Mouse (Mus musculus) limb, embryonic 11.5 days (tissue): ENCODE data around the gene Jam3. TPM values are rescaled to one million over a fixed set of nuclear protein-coding genes. Genes with fewer than 3 reads are reported as not detected.

ENCODE experiments used
- ATAC-seq: fragments of 200-750 bp; cut with Nextera tagmentation; 2 replicates; pipeline ENCODE4 v1.8.0; 2017; ENCODE audit warnings: low read depth; ENCODE audit not compliant: insufficient number of reproducible peaks, low FRiP score, low TSS enrichment
- DNase-seq: peaks from one replicate; pipeline ENCODE4 v3.0.0-alpha.2; 2015; ENCODE audit warnings: low spot score
- H3K27ac ChIP-seq: fragments of 300-500 bp; sonication (generic); replicated peaks from 2 replicates; pipeline ENCODE4 v1.5.1; 2014; ENCODE audit warnings: low read depth, mild to moderate bottlenecking, low read length
- H3K27me3 ChIP-seq: fragments of 300-500 bp; sonication (generic); 2 replicates; pipeline ENCODE4 v1.6.1; 2014; ENCODE audit warnings: mild to moderate bottlenecking, low read length, mixed read lengths; ENCODE audit not compliant: control insufficient read depth, insufficient read depth
- H3K36me3 ChIP-seq: fragments of 300-500 bp; sonication (generic); 2 replicates; pipeline ENCODE4 v1.6.1; 2014; ENCODE audit warnings: mild to moderate bottlenecking, low read length, moderate library complexity, mixed read lengths; ENCODE audit not compliant: control insufficient read depth, insufficient read depth
- H3K4me1 ChIP-seq: fragments of 300-500 bp; sonication (generic); 2 replicates; pipeline ENCODE4 v1.6.1; 2014; ENCODE audit warnings: low read length, mixed read lengths; ENCODE audit not compliant: control insufficient read depth, insufficient read depth
- H3K4me2 ChIP-seq: fragments of 300-500 bp; sonication (generic); 2 replicates; pipeline ENCODE4 v1.6.1; 2014; ENCODE audit warnings: low read depth, mild to moderate bottlenecking, moderate library complexity; ENCODE audit not compliant: severe bottlenecking
- H3K4me3 ChIP-seq: fragments of 300-500 bp; sonication (generic); 2 replicates; pipeline ENCODE4 v1.5.1; 2014; ENCODE audit warnings: low read depth, low read length
- H3K9ac ChIP-seq: fragments of 300-500 bp; sonication (generic); 2 replicates; pipeline ENCODE4 v1.6.1; 2014; ENCODE audit warnings: mild to moderate bottlenecking, low read length
- H3K9me3 ChIP-seq: fragments of 300-500 bp; sonication (generic); 2 replicates; pipeline ENCODE4 v1.6.1; 2016; ENCODE audit warnings: low read length; ENCODE audit not compliant: control insufficient read depth
- WGBS: fragments of 180-500 bp; shearing (Covaris S2); extraction: QIAGEN DNeasy Blood & Tissue Kit; methylation state at CpG from one replicate; pipeline ENCODE4 v1.1.7; 2014; 5-methylcytosine and 5-hydroxymethylcytosine counted together
- polyA plus RNA-seq: library from polyadenylated mRNA; unstranded; fragments of >200 nt; fragmentation: Nextera tagmentation; extraction: Ambion mirVana; gene quantifications from 2 replicates; pipeline ENCODE4 v1.2.1, GENCODE M21; 2014

Jam3 gene
- polyA plus RNA-seq, 1 experiment from 2014 or later, result 121 TPM

- WGBS, result 0% methylated on average over 2 of the region's 2 CpGs
- no peak overlapping the region for H3K9ac ChIP-seq
- H3K4me3 ChIP-seq, result no peak overlapping the region
- no peaks in the 10 kb centered on the region for H3K36me3 ChIP-seq
- no peak overlapping the region for H3K4me2 ChIP-seq
- no peak overlapping the region for H3K27ac ChIP-seq
- ATAC-seq (no peak; the same call in 1 of the 2 replicates), DNase-seq (peak; percentile 62)
- no peaks in the 10 kb centered on the region for H3K27me3 ChIP-seq
- no peaks in the 10 kb centered on the region for H3K9me3 ChIP-seq
- H3K4me1 ChIP-seq, result peaks cover 4% of the 10 kb centered on the region; the same call in 1 of the 2 replicates
These were observed 20.9 kb upstream of the Jam3 start for GRCm38 (mm10) chr9:27176154-27176553.

- H3K9ac ChIP-seq, result no peak overlapping the region
- no peaks in the 10 kb centered on the region for H3K9me3 ChIP-seq
- WGBS, result 85% methylated on average over 6 of the region's 6 CpGs
- ATAC-seq (no peak), DNase-seq (no peak)
- H3K4me1 ChIP-seq, result peaks cover 4% of the 10 kb centered on the region; the same call in 1 of the 2 replicates
- H3K4me3 ChIP-seq, result no peak overlapping the region
- H3K36me3 ChIP-seq, result no peaks in the 10 kb centered on the region
- no peak overlapping the region for H3K27ac ChIP-seq
- no peaks in the 10 kb centered on the region for H3K27me3 ChIP-seq
- no peak overlapping the region for H3K4me2 ChIP-seq
These were observed 20.5 kb upstream of the Jam3 start for GRCm38 (mm10) chr9:27175682-27176081.

DNA sequence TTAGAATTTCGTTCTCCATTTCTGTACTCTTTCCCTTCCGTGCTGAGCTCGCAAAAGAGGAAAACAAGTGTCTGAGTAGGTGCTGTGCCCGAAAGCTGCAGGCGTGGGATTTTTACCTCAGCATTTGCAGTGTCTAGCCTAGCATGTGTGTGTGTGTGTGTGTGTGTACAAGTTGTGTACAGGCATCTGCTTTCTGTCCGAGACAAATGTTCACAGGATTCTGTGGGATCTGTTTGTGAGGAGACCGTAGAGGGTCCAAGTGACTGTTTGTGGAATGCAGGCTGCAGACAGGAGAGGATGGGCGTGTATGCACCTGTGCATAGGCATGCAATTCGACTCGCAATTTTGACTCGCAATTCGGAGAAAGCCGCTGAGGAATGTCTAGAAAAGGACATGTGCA lies 20.0 kb upstream of the Jam3 start:
- DNase-seq (no peak), ATAC-seq (no peak)
- no peak overlapping the region for H3K4me2 ChIP-seq
- no peak overlapping the region for H3K27ac ChIP-seq
- no peaks in the 10 kb centered on the region for H3K27me3 ChIP-seq
- H3K9ac ChIP-seq, result no peak overlapping the region
- no peak overlapping the region for H3K4me3 ChIP-seq
- H3K36me3 ChIP-seq, result no peaks in the 10 kb centered on the region
- H3K9me3 ChIP-seq, result no peaks in the 10 kb centered on the region
- WGBS, result 78% methylated on average over 13 of the region's 13 CpGs
- peaks cover 4% of the 10 kb centered on the region; the same call in 1 of the 2 replicates for H3K4me1 ChIP-seq

DNA sequence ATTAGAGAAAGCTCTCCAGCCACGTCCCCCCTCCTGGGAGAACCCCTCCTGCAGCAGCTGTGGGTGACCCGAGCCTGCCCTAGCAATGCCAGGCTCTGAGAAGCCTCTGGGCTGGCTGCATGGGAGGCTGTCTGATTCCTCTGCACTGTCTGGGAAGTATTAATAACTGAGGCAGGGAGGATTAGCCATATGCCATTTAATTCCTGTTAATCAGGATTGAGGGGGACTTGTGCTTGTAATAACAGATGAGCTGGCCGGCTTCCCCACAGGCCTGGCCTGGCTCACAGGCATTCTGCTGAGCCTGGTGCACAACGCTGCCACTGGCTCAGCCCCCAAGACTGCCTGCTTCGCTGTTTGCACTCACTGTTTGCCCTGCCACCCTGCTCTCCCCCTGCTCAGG lies 18.9 kb upstream of the Jam3 start:
- no peak overlapping the region for H3K9ac ChIP-seq
- no peak overlapping the region for H3K4me2 ChIP-seq
- ATAC-seq (no peak; the same call in 1 of the 2 replicates), DNase-seq (no peak)
- peaks cover 4% of the 10 kb centered on the region; the same call in 1 of the 2 replicates for H3K4me1 ChIP-seq
- no peaks in the 10 kb centered on the region for H3K9me3 ChIP-seq
- H3K27ac ChIP-seq, result no peak overlapping the region
- H3K4me3 ChIP-seq, result no peak overlapping the region
- no peaks in the 10 kb centered on the region for H3K36me3 ChIP-seq
- 39% methylated on average over 5 of the region's 5 CpGs for WGBS
- H3K27me3 ChIP-seq, result no peaks in the 10 kb centered on the region

GRCm38 (mm10) chr9:27173646-27174045 lies 18.4 kb upstream of the Jam3 start:
- 73% methylated on average over 2 of the region's 2 CpGs for WGBS
- H3K4me2 ChIP-seq, result no peak overlapping the region
- ATAC-seq (no peak), DNase-seq (no peak)
- no peak overlapping the region for H3K4me3 ChIP-seq
- H3K27ac ChIP-seq, result no peak overlapping the region
- no peak overlapping the region for H3K9ac ChIP-seq
- peaks cover 4% of the 10 kb centered on the region; the same call in 1 of the 2 replicates for H3K4me1 ChIP-seq
- H3K36me3 ChIP-seq, result no peaks in the 10 kb centered on the region
- H3K9me3 ChIP-seq, result no peaks in the 10 kb centered on the region
- H3K27me3 ChIP-seq, result no peaks in the 10 kb centered on the region

DNA sequence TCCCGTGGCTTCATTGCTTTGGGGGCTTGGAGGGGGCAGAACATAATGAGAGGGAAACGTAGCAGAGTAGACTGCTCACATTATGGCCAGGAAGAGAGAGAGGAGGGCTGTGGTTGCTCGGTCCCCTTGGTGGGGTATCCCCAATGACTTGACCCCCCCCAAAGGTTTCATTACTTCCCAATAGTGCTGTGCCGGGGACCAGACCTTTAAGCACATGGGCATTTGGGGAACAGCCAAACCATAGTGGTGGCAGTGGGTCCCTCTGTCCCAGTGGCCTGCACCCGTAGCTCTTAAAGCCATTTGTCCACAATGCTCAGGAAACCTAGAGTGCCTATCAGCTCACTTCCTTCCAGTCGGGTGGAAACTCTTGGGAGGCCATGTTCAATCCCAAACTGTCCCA lies 17.6 kb upstream of the Jam3 start:
- Histone ChIP-seq H3K9ac (no peak overlapping the region), H3K4me2 (no peak overlapping the region), H3K9me3 (no peaks in the 10 kb centered on the region), H3K4me1 (peaks cover 4% of the 10 kb centered on the region; the same call in 1 of the 2 replicates), H3K27ac (no peak overlapping the region), H3K4me3 (no peak overlapping the region), H3K36me3 (no peaks in the 10 kb centered on the region), H3K27me3 (no peaks in the 10 kb centered on the region)
- WGBS, result 86% methylated on average over 6 of the region's 6 CpGs
- no peak for DNase-seq
- ATAC-seq, result no peak; the same call in 1 of the 2 replicates

GRCm38 (mm10) chr9:27170726-27171125 lies 15.5 kb upstream of the Jam3 start:
- 89% methylated on average over 3 of the region's 3 CpGs for WGBS
- H3K27ac ChIP-seq, result no peak overlapping the region
- ATAC-seq (no peak), DNase-seq (no peak)
- no peak overlapping the region for H3K4me2 ChIP-seq
- H3K4me1 ChIP-seq, result 0 out of 2 replicates have a peak, but pooled peaks cover 2% of the 10 kb centered on the region
- H3K4me3 ChIP-seq, result no peak overlapping the region
- H3K27me3 ChIP-seq, result no peaks in the 10 kb centered on the region
- no peaks in the 10 kb centered on the region for H3K9me3 ChIP-seq
- no peak overlapping the region for H3K9ac ChIP-seq
- no peaks in the 10 kb centered on the region for H3K36me3 ChIP-seq

DNA sequence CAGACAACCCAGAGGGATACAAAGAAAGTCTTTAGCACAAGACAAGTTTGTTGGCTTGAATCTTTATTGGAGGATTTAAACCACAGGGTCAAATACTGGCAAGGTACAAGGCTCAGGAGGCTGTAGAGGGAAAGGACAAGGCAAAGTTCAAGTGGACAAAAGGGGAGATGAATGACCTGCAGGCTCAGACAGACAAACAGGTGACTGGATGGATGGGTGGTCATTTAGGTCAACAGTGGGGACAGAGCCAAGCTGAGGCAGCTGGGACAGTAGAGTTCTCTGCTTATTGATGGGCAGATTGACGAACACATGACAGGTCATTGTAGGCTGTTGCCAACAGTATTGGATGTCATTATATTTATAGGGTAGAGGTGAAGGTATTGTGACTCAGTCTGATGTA lies 11.8 kb upstream of the Jam3 start:
- ATAC-seq (no peak), DNase-seq (no peak)
- Histone ChIP-seq H3K9me3 (no peaks in the 10 kb centered on the region), H3K4me3 (no peak overlapping the region), H3K36me3 (no peaks in the 10 kb centered on the region), H3K9ac (no peak overlapping the region), H3K4me1 (no peaks in the 10 kb centered on the region), H3K4me2 (no peak overlapping the region), H3K27me3 (no peaks in the 10 kb centered on the region), H3K27ac (no peak overlapping the region)
- 89% methylated on average over 1 of the region's 1 CpGs for WGBS

DNA sequence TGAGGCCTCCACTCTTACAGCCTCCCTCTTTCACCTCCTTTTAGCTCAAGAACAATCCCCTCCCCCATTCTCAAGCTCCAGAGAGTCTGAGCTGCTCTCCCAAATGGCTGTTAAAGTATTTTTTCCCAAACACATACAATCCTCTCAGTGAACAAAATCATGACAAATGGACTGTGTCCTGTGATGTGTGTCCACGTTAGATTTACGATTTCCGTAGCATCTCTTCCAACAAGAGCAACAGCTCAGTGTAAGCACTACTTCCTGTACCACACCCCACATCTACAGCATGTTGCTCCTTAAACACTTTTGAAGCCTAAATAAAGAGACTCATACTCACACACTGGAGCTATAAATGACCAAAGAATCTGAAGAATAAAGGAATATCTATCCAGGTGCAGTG lies 10.4 kb upstream of the Jam3 start:
- H3K4me3 ChIP-seq, result no peak overlapping the region

More for the DNA sequence above, 10.4 kb upstream of the Jam3 start:
- Histone ChIP-seq H3K27ac (no peak overlapping the region), H3K4me2 (no peak overlapping the region), H3K9ac (no peak overlapping the region), H3K27me3 (no peaks in the 10 kb centered on the region), H3K36me3 (no peaks in the 10 kb centered on the region), H3K4me1 (no peaks in the 10 kb centered on the region), H3K9me3 (no peaks in the 10 kb centered on the region)
- DNase-seq, result no peak
- WGBS, result 80% methylated on average over 3 of the region's 3 CpGs
- ATAC-seq, result no peak
